Mouse (Mus musculus) brain, embryonic 14.5 days (tissue): Measurements from ENCODE around the gene Cd28.

Source experiments
- CTCF ChIP-seq: fragments of 200-500 bp; IDR thresholded peaks from 2 replicates; pipeline ENCODE4 v1.5.1; 2012; ENCODE audit warnings: inconsistent platforms, mild to moderate bottlenecking, moderate library complexity, borderline replicate concordance; ENCODE audit not compliant: insufficient read depth, insufficient read length; ENCODE audit errors: extremely low read depth
- POLR2A ChIP-seq: fragments of 200-500 bp; IDR thresholded peaks from 2 replicates; pipeline ENCODE4 v1.6.1; 2012; ENCODE audit warnings: mild to moderate bottlenecking, inconsistent platforms, borderline replicate concordance; ENCODE audit not compliant: poor library complexity, insufficient read depth, insufficient read length, severe bottlenecking; ENCODE audit errors: extremely low read depth

GRCm38 (mm10) chr1:60819993-60820392, 103.4 kb downstream of the Cd28 start:
- TF ChIP-seq POLR2A = no peak
- no peak for TF ChIP-seq CTCF
